Mouse (Mus musculus) bone marrow macrophage, adult 2 months (primary cell): ENCODE measurements around the gene Trmo. TPM values are rescaled to one million over a fixed set of nuclear protein-coding genes. Genes with fewer than 3 reads are reported as not detected.

ENCODE experiments used
- H3K27ac ChIP-seq: 2 replicates; pipeline ENCODE4 v1.5.1; 2012; ENCODE audit warnings: low read depth, low read length; ENCODE audit not compliant: insufficient read depth
- H3K4me1 ChIP-seq: 2 replicates; pipeline ENCODE4 v1.6.1; 2012; ENCODE audit warnings: low read length; ENCODE audit not compliant: control insufficient read depth, insufficient read depth
- H3K4me3 ChIP-seq: 2 replicates; pipeline ENCODE4 v1.5.1; 2012; ENCODE audit warnings: mild to moderate bottlenecking, low read length, moderate library complexity; ENCODE audit not compliant: insufficient read depth
- CTCF ChIP-seq: IDR thresholded peaks from 2 replicates; pipeline ENCODE4 v1.5.1; 2012; ENCODE audit warnings: low read depth, mild to moderate bottlenecking, low read length, moderate library complexity
- POLR2A ChIP-seq: IDR thresholded peaks from 2 replicates; pipeline ENCODE4 v1.6.1; 2012; ENCODE audit warnings: mild to moderate bottlenecking, low read depth, low read length, borderline replicate concordance
- polyA plus RNA-seq: library from polyadenylated mRNA; stranded (reverse); fragments of >200 nt; gene quantifications from 2 replicates; pipeline ENCODE4 v1.2.4, GENCODE M21; 2012; ENCODE audit not compliant: missing spikeins, insufficient read depth, insufficient read length

Gene Trmo
- 4.2 and 5.7 TPM in 2 replicates for polyA plus RNA-seq

DNA sequence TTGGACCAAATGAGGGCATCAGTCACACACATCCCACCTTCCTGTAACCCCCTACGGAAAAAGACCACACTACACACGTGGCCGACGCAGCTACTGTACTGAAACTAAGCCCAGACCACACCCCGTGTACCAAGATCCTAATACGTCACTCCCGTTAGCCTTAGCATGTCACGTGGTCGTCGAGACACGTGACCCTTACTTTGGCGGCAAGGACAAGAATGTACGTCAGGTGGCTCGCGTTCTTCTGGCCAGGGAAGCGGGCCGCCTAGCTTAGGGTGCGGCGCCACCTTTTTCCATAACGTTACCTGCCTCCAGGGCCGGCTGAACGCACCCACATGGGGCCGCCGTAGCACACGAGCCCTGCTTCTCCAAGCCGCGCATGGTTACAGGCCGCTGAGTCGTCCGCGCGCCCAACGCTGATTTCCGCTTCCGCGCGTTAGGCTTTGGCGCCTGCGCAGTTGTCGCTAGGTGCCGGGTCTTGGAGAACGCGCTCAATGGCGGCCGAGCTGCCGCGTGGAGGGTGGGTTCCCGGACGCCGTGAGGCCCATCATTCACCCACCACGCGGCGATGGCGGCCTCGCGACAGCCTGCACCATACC is at the start of gene Trmo:
Gene Trmo, minus strand, starts transcription at position 425 of the 599 bp plus-strand sequence.
- H3K27ac ChIP-seq, result peak within 1 kb of the TSS; percentile 84
- peak within 1 kb of the TSS; percentile 77 for H3K4me3 ChIP-seq
- no peaks in the 10 kb centered on the region; the same call in 1 of the 2 replicates for H3K4me1 ChIP-seq
- no peak for TF ChIP-seq CTCF
- peak; percentile 94; the same call in 1 of the 2 replicates for TF ChIP-seq POLR2A

DNA sequence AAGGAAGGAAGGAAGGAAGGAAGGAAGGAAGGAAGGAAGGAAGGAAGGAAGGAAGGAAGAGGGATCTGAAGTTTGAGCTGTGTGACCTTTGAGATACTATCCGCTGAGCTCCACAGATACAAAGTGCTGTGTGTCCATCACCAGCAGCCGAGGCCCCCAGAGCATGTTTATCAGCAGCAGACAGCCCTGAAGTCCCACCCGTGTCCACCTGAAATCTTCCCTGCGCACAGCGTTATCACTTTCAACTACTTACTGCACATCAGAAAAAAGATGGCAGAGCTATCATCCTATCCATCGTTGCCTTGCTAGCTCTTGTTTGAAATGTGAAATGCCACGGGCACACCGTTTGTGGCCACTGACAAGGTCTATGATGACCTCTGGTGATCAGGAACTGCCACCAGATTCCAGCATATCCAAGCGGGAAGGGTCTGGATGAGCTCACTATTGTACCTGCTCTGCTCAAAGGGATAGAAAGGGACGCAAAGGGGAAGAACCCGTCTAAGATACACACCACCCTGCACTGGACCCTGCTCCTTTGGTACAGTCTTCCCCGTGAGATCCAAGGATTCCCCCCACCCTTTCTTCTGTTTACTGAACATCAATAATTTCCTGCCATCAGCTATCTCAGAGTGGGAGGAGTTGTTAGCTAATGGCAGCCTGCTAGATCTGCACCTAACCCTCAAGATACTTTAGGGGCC is 43.3 kb upstream of the Trmo start:
- Histone ChIP-seq H3K27ac (no peak overlapping the region), H3K4me3 (no peak overlapping the region), H3K4me1 (no peaks in the 10 kb centered on the region)
- TF ChIP-seq POLR2A (no peak), CTCF (no peak)

DNA sequence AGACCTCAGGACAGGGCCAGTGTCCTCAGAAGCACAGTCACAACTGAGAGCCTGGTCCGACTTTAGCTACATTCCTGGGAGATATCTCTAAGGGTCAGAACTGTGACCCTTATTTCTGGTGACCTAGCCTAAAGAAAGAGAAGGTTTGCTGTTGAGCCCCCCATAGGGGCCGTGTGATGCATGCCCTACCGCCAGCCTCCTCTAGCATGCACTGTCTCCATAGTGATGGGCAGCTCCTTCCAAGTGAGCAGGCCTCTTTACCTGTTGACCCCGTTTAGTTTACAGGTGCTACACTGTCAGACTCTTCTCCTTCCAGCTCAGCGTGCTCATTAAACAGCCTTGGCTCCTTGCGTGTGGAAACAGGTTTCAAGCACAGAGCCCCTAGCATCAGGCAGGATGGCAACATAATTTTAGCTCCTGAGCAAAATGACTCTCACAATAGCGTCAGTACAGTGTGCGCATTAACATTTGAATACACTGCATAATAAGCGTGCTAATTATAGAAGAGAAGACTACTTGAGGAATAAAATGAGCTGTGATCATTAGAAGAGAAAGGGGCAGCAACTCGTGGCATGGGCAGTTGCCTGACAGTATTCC is 39.8 kb upstream of the Trmo start:
- no peak for TF ChIP-seq CTCF
- TF ChIP-seq POLR2A, result no peak
- H3K4me1 ChIP-seq, result no peaks in the 10 kb centered on the region
- H3K27ac ChIP-seq, result no peak overlapping the region
- no peak overlapping the region for H3K4me3 ChIP-seq

DNA sequence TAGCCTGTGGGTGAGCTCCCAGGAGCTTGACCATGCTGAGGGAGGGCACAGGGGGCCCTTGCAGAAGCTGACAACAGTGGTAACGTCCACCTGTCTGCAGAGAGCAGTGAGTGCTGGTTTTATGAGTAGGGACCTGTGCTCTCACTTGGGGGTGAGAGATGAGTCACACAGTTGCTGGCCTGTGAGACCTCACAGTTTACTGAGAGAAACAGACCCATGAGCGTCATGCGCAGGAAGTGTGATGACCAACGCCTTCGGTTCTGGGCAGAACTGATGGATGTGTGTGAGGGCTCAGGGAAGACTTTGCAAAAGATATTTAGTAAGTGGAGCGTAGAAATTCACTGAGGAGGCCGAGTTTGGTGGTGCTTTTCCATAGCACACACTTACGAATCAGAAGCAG is 33.4 kb upstream of the Trmo start:
- no peak for TF ChIP-seq POLR2A
- no peak for TF ChIP-seq CTCF
- peaks cover 26% of the 10 kb centered on the region for H3K4me1 ChIP-seq
- no peak overlapping the region for H3K4me3 ChIP-seq
- peak overlapping the region; percentile 11; the same call in 1 of the 2 replicates for H3K27ac ChIP-seq

DNA sequence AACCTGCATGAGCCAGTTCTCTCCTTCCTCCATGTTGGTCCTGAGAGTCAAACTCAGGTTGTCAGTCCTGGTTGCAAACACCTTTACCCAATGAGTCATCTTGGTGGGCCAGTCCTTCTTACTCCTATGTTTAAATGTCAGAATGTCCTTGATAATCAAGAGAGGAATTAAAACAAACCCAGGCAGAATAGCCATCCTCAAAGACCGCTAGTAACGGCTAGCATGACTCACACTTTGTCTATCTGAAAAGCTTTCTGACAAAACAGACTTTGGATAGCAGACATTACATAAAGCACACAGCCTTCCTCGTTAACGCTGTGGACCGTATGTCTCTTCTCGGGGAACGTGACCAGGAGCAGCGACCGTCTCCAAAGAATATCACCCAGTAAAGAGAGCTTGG is 29.6 kb upstream of the Trmo start:
- Histone ChIP-seq H3K4me1 (peaks cover 36% of the 10 kb centered on the region), H3K27ac (no peak overlapping the region), H3K4me3 (no peak overlapping the region)
- TF ChIP-seq POLR2A (no peak), CTCF (no peak)

DNA sequence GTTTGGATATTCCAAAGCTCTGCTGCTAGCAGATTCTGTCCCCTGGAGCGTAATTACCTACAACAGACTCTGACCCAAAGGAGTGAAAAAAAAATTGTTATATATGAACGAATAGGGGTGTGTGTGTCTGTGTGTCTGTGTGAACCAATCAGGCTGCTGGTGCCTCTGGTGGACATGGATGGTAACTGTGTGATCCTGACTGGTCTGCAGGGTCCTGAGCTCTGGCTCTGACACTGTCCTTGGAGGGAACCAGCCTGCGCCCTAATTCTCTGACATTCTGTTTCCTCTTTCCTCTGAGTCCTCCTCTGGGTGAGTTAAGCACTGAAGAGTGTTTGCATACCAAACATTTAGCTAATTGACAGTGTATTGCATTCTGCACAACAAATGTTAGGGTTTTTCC is 28.3 kb upstream of the Trmo start:
- Histone ChIP-seq H3K4me1 (peaks cover 28% of the 10 kb centered on the region), H3K4me3 (no peak overlapping the region), H3K27ac (no peak overlapping the region)
- TF ChIP-seq CTCF (no peak), POLR2A (no peak)

DNA sequence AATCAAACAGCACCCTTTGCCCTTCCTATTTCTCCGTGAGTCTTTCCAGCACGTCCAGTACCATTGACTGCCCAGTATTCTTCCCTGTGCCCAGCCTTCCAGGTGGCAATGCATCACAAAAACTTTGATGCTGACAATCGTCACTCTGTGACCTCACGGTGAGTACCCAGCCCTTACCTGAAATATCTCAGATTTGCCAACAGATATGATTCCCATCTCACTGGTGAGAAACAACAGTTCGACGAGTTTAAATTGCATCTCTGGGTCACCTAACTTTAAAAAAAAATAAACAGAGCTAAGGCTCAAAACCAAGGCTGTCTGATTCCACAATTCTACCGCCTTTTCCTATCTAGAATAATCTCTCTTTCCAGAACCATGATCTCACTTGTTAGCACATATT is 24.2 kb upstream of the Trmo start, which contains the start of gene Hemgn:
Gene Hemgn, minus strand, starts transcription at position 101 of the 400 bp plus-strand sequence.
- Histone ChIP-seq H3K4me3 (no peak within 1 kb of the TSS), H3K27ac (no peak within 1 kb of the TSS), H3K4me1 (peaks cover 40% of the 10 kb centered on the region)
- TF ChIP-seq CTCF (no peak), POLR2A (no peak)

DNA sequence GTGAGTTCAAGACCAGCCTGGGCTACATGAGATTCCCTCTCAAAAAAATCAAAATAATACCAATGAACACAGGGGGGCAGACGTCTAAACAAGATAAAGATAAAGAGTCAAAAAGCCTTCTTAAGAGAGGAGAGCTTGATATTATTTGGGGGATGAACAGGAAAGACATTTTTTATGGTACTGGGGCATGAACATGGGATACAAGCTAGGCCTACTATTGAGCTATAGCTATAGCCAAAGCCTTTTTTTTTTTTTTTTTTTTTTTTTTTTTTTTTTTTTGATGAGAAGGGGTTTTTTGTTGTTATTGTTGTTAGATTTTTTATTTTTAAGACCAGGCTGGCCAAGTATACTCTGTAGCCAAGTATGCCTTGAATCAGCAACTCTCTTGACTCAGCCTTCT is 22.9 kb upstream of the Trmo start:
- H3K4me1 ChIP-seq, result peaks cover 30% of the 10 kb centered on the region
- H3K27ac ChIP-seq, result peak overlapping the region; percentile 26
- TF ChIP-seq CTCF, result no peak
- TF ChIP-seq POLR2A, result no peak
- H3K4me3 ChIP-seq, result no peak overlapping the region

DNA sequence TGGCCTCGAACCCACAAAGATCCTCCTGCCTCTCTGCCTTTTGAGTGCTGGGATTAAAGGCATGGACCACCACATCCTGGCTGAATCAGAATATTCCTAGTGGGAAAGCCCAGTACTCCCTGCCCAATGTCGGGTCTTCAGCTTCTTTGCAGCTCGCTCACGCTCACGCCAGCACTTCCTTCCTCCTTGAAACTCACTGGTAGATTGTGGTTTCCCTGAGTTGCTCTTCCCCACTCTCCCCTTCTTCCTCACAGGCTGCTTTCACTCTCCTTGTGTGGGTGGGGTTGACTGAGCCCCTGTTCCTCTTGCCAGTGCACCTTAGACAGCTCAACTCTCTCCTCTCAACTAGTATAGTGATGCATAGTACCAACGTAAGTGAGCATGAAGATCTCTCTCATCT is 22.3 kb upstream of the Trmo start:
- peaks cover 30% of the 10 kb centered on the region for H3K4me1 ChIP-seq
- H3K4me3 ChIP-seq, result peak overlapping the region; percentile 8; the same call in 1 of the 2 replicates
- peak overlapping the region; percentile 67 for H3K27ac ChIP-seq
- TF ChIP-seq CTCF, result no peak
- no peak for TF ChIP-seq POLR2A

DNA sequence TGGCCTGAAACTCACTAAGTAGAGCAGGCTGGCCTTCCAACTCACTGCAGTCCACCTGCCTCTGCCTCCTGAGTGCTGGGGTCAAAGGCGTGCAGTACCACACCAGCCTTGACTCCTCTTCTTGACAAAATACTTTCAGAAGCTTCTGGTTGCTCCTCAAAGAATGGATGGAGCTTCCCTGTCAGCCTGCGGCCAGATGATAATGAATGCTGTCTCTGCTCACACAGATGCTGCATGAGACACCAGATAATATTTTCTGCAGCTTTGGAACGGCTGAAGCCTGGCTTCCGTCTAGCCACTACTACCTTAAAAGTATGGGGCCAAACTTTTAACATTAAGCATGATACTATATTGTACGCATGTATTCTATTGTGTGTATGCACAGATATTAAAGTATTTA is 21.4 kb upstream of the Trmo start:
- Histone ChIP-seq H3K4me3 (no peak overlapping the region), H3K27ac (no peak overlapping the region)

More for the DNA sequence above, 21.4 kb upstream of the Trmo start:
- TF ChIP-seq POLR2A (no peak), CTCF (no peak)
- peaks cover 26% of the 10 kb centered on the region for H3K4me1 ChIP-seq
